Mouse (Mus musculus): ENCODE measurements at regions not wholly inside any gene's neighbourhood (a gene's known extent, or its start where the extent isn't known, plus 50 kb on each side); places are given as distances from the start of the nearest gene placed in this dataset.

GRCm38 (mm10) chr2:61088501-61088900 lies 125.5 kb upstream of the Rbms1 start:
- TF ChIP-seq CTCF (IDR thresholded peaks at IDR 0.05; ENCODE audit: extremely low read depth, insufficient read depth, insufficient read length, insufficient replicate concordance) (no peak), POLR2A (IDR thresholded peaks at IDR 0.05; ENCODE audit: low read depth, low read length) (no peak)
- Histone ChIP-seq H3K4me3 (ENCODE audit: extremely low read depth, insufficient read depth, insufficient read length) (no peak overlapping the region), H3K36me3 (ENCODE audit: control insufficient read depth, insufficient read depth, low read length) (no peaks in the 10 kb centered on the region), H3K27me3 (ENCODE audit: control insufficient read depth, insufficient read depth, low read length) (no peaks in the 10 kb centered on the region), H3K4me1 (ENCODE audit: control insufficient read depth, insufficient read depth, insufficient read length) (no peaks in the 10 kb centered on the region), H3K27ac (ENCODE audit: insufficient read depth, low read length) (no peak overlapping the region)
- no peak for DNase-seq (ENCODE audit: low read depth in 1 of 2, low spot score in 2 of 2)

- 35% methylated on average over 3 of the region's 3 CpGs for WGBS
- Histone ChIP-seq H3K4me1 (ENCODE audit: control insufficient read depth, insufficient read depth, insufficient read length) (no peaks in the 10 kb centered on the region), H3K27ac (ENCODE audit: insufficient read depth, low read length) (no peak overlapping the region), H3K36me3 (ENCODE audit: control insufficient read depth, insufficient read depth, low read length) (no peaks in the 10 kb centered on the region), H3K4me3 (ENCODE audit: extremely low read depth, insufficient read depth, insufficient read length) (no peak overlapping the region), H3K27me3 (ENCODE audit: control insufficient read depth, insufficient read depth, low read length) (no peaks in the 10 kb centered on the region)
- TF ChIP-seq CTCF (IDR thresholded peaks at IDR 0.05; ENCODE audit: extremely low read depth, insufficient read depth, insufficient read length, insufficient replicate concordance) (no peak), POLR2A (IDR thresholded peaks at IDR 0.05; ENCODE audit: low read depth, low read length) (no peak)
- DNase-seq (ENCODE audit: low read depth in 1 of 2, low spot score in 2 of 2), result no peak
Measured at GRCm38 (mm10) chr2:61084835-61085234, 121.8 kb upstream of the Rbms1 start.

- no peaks in the 10 kb centered on the region for H3K27me3 ChIP-seq (ENCODE audit: control insufficient read depth, insufficient read depth, low read length)
- H3K27ac ChIP-seq (ENCODE audit: insufficient read depth, low read length), result no peak overlapping the region
- H3K4me1 ChIP-seq (ENCODE audit: control insufficient read depth, insufficient read depth, insufficient read length), result no peaks in the 10 kb centered on the region
- no peak for DNase-seq (ENCODE audit: low read depth in 1 of 2, low spot score in 2 of 2)
- no peaks in the 10 kb centered on the region for H3K36me3 ChIP-seq (ENCODE audit: control insufficient read depth, insufficient read depth, low read length)
- H3K4me3 ChIP-seq (ENCODE audit: extremely low read depth, insufficient read depth, insufficient read length), result no peak overlapping the region
- no peak for TF ChIP-seq POLR2A (IDR thresholded peaks at IDR 0.05; ENCODE audit: low read depth, low read length)
- TF ChIP-seq CTCF (IDR thresholded peaks at IDR 0.05; ENCODE audit: extremely low read depth, insufficient read depth, insufficient read length, insufficient replicate concordance), result no peak
- 85% methylated on average over 1 of the region's 1 CpGs for WGBS
Measured at GRCm38 (mm10) chr2:61083100-61083499, 120.1 kb upstream of the Rbms1 start.

- Histone ChIP-seq H3K27ac (ENCODE audit: insufficient read depth, low read length) (no peak overlapping the region), H3K4me1 (ENCODE audit: control insufficient read depth, insufficient read depth, insufficient read length) (no peaks in the 10 kb centered on the region), H3K4me3 (ENCODE audit: extremely low read depth, insufficient read depth, insufficient read length) (no peak overlapping the region), H3K36me3 (ENCODE audit: control insufficient read depth, insufficient read depth, low read length) (no peaks in the 10 kb centered on the region), H3K27me3 (ENCODE audit: control insufficient read depth, insufficient read depth, low read length) (no peaks in the 10 kb centered on the region)
- DNase-seq (ENCODE audit: low read depth in 1 of 2, low spot score in 2 of 2), result no peak
- TF ChIP-seq POLR2A (IDR thresholded peaks at IDR 0.05; ENCODE audit: low read depth, low read length) (no peak), CTCF (IDR thresholded peaks at IDR 0.05; ENCODE audit: extremely low read depth, insufficient read depth, insufficient read length, insufficient replicate concordance) (no peak)
Measured at GRCm38 (mm10) chr2:61082640-61083039, 119.6 kb upstream of the Rbms1 start.

GRCm38 (mm10) chr2:61080006-61080405 lies 117.0 kb upstream of the Rbms1 start:
- H3K27me3 ChIP-seq (ENCODE audit: control insufficient read depth, insufficient read depth, low read length), result no peaks in the 10 kb centered on the region
- H3K4me1 ChIP-seq (ENCODE audit: control insufficient read depth, insufficient read depth, insufficient read length), result no peaks in the 10 kb centered on the region
- DNase-seq (ENCODE audit: low read depth in 1 of 2, low spot score in 2 of 2), result no peak
- TF ChIP-seq CTCF (IDR thresholded peaks at IDR 0.05; ENCODE audit: extremely low read depth, insufficient read depth, insufficient read length, insufficient replicate concordance), result no peak
- no peak for TF ChIP-seq POLR2A (IDR thresholded peaks at IDR 0.05; ENCODE audit: low read depth, low read length)
- H3K4me3 ChIP-seq (ENCODE audit: extremely low read depth, insufficient read depth, insufficient read length), result no peak overlapping the region
- 80% methylated on average over 4 of the region's 4 CpGs for WGBS
- H3K27ac ChIP-seq (ENCODE audit: insufficient read depth, low read length), result no peak overlapping the region
- H3K36me3 ChIP-seq (ENCODE audit: control insufficient read depth, insufficient read depth, low read length), result no peaks in the 10 kb centered on the region

GRCm38 (mm10) chr2:61071025-61071424 lies 108.0 kb upstream of the Rbms1 start:
- DNase-seq (ENCODE audit: low read depth in 1 of 2, low spot score in 2 of 2), result no peak
- Histone ChIP-seq H3K4me1 (ENCODE audit: control insufficient read depth, insufficient read depth, insufficient read length) (no peaks in the 10 kb centered on the region), H3K36me3 (ENCODE audit: control insufficient read depth, insufficient read depth, low read length) (no peaks in the 10 kb centered on the region), H3K27ac (ENCODE audit: insufficient read depth, low read length) (no peak overlapping the region), H3K4me3 (ENCODE audit: extremely low read depth, insufficient read depth, insufficient read length) (no peak overlapping the region), H3K27me3 (ENCODE audit: control insufficient read depth, insufficient read depth, low read length) (no peaks in the 10 kb centered on the region)
- TF ChIP-seq CTCF (IDR thresholded peaks at IDR 0.05; ENCODE audit: extremely low read depth, insufficient read depth, insufficient read length, insufficient replicate concordance) (no peak), POLR2A (IDR thresholded peaks at IDR 0.05; ENCODE audit: low read depth, low read length) (no peak)
- 33% methylated on average over 3 of the region's 3 CpGs for WGBS

GRCm38 (mm10) chr2:61067877-61068276 lies 104.9 kb upstream of the Rbms1 start:
- Histone ChIP-seq H3K4me3 (ENCODE audit: extremely low read depth, insufficient read depth, insufficient read length) (no peak overlapping the region), H3K36me3 (ENCODE audit: control insufficient read depth, insufficient read depth, low read length) (no peaks in the 10 kb centered on the region), H3K4me1 (ENCODE audit: control insufficient read depth, insufficient read depth, insufficient read length) (no peaks in the 10 kb centered on the region), H3K27me3 (ENCODE audit: control insufficient read depth, insufficient read depth, low read length) (no peaks in the 10 kb centered on the region), H3K27ac (ENCODE audit: insufficient read depth, low read length) (no peak overlapping the region)
- WGBS, result 95% methylated on average over 2 of the region's 2 CpGs
- DNase-seq (ENCODE audit: low read depth in 1 of 2, low spot score in 2 of 2), result no peak
- TF ChIP-seq CTCF (IDR thresholded peaks at IDR 0.05; ENCODE audit: extremely low read depth, insufficient read depth, insufficient read length, insufficient replicate concordance) (no peak), POLR2A (IDR thresholded peaks at IDR 0.05; ENCODE audit: low read depth, low read length) (no peak)
